Mouse (Mus musculus) cortical plate, adult 2 months (tissue): ENCODE measurements at regions not wholly inside any gene's neighbourhood (a gene's known extent, or its start where the extent isn't known, plus 50 kb on each side); places are given as distances from the start of the nearest gene placed in this dataset.
"Not testable (repeated sequence)": the region's sequence is repeated elsewhere in the genome, so short reads cannot be mapped to it uniquely, and the experiment has no call there.

Experiments
- H3K27ac ChIP-seq: fragments of 200-500 bp; 2 replicates; pipeline ENCODE4 v1.5.1; 2012; ENCODE audit warnings: low read length, control low read depth, inconsistent platforms; ENCODE audit not compliant: insufficient read depth
- H3K4me1 ChIP-seq: fragments of 200-500 bp; 2 replicates; pipeline ENCODE4 v1.6.1; 2011; ENCODE audit warnings: low read length; ENCODE audit not compliant: control insufficient read depth, insufficient read depth
- H3K4me3 ChIP-seq: fragments of 200-500 bp; 2 replicates; pipeline ENCODE4 v1.5.1; 2011; ENCODE audit warnings: mild to moderate bottlenecking, low read length, control low read depth; ENCODE audit not compliant: insufficient read depth
- CTCF ChIP-seq: fragments of 200-500 bp; IDR thresholded peaks from 2 replicates; pipeline ENCODE4 v1.5.1; 2011; ENCODE audit warnings: mild to moderate bottlenecking, control low read depth, low read length; ENCODE audit not compliant: insufficient read depth; ENCODE audit errors: extremely low read depth
- POLR2A ChIP-seq: fragments of 200-500 bp; IDR thresholded peaks from 2 replicates; pipeline ENCODE4 v1.6.1; 2011; ENCODE audit warnings: mild to moderate bottlenecking, low read length, control low read depth; ENCODE audit not compliant: insufficient read depth; ENCODE audit errors: extremely low read depth

- Histone ChIP-seq H3K4me1 (no peaks in the 10 kb centered on the region), H3K4me3 (no peak overlapping the region), H3K27ac (no peak overlapping the region)
- TF ChIP-seq CTCF (no peak), POLR2A (no peak)
These were observed 121.6 kb upstream of the Cst10 start for GRCm38 (mm10) chr2:149283274-149283673.

GRCm38 (mm10) chr2:149284199-149284598 lies 120.7 kb upstream of the Cst10 start:
- Histone ChIP-seq H3K27ac (no peak overlapping the region), H3K4me1 (no peaks in the 10 kb centered on the region), H3K4me3 (no peak overlapping the region)
- TF ChIP-seq POLR2A, result no peak
- no peak for TF ChIP-seq CTCF

- H3K27ac ChIP-seq, H3K4me3 ChIP-seq, H3K4me1 ChIP-seq: not testable (repeated sequence)
These were observed 107.9 kb upstream of the Cst10 start for GRCm38 (mm10) chr2:149296936-149297335.

GRCm38 (mm10) chr2:149305553-149305952 lies 99.3 kb upstream of the Cst10 start:
- no peak for TF ChIP-seq POLR2A
- no peak for TF ChIP-seq CTCF
- H3K4me3 ChIP-seq, result no peak overlapping the region
- no peak overlapping the region for H3K27ac ChIP-seq
- H3K4me1 ChIP-seq, result no peaks in the 10 kb centered on the region

- Histone ChIP-seq H3K27ac (no peak overlapping the region), H3K4me1 (no peaks in the 10 kb centered on the region)
- TF ChIP-seq CTCF (peak; percentile 69), POLR2A (no peak)
These were observed 54.5 kb upstream of the Cst10 start for GRCm38 (mm10) chr2:149350239-149350811.

More at GRCm38 (mm10) chr2:149350239-149350811, 54.5 kb upstream of the Cst10 start:
- H3K4me3 ChIP-seq, result no peak overlapping the region
